Mouse (Mus musculus) E14TG2a.4 (cell line): ENCODE data around the gene Perp.

Source experiments
- CTCF ChIP-seq: conservative IDR thresholded peaks from 2 replicates; pipeline ENCODE4 v1.5.1; 2014; ENCODE audit warnings: low read length
- NANOG ChIP-seq: IDR thresholded peaks from 2 replicates; pipeline ENCODE4 v1.6.1; 2014; ENCODE audit warnings: borderline replicate concordance, low read length, mixed read lengths

- TF ChIP-seq CTCF (peak; percentile 50), NANOG (no peak)
Measured at GRCm38 (mm10) chr10:18835684-18836479, 8.9 kb upstream of the Perp start.
